Mouse (Mus musculus) neural tube, embryonic 11.5 days (tissue): ENCODE results near the gene 4930523C07Rik. TPM values are rescaled to one million over a fixed set of nuclear protein-coding genes. Genes with fewer than 3 reads are reported as not detected.

Source experiments
- ATAC-seq: fragments of 200-750 bp; cut with Nextera tagmentation; 2 replicates; pipeline ENCODE4 v1.8.0; 2017; ENCODE audit warnings: moderate number of reproducible peaks, mild to moderate bottlenecking, moderate TSS enrichment, moderate library complexity; ENCODE audit not compliant: insufficient read depth, low FRiP score, low TSS enrichment
- DNase-seq: peaks from one replicate; pipeline ENCODE4 v3.0.0-alpha.2; 2015; ENCODE audit warnings: low spot score
- H3K27ac ChIP-seq: fragments of 300-500 bp; sonication (generic); 2 replicates; pipeline ENCODE4 v1.5.1; 2014; ENCODE audit warnings: low read depth, mild to moderate bottlenecking, low read length
- H3K27me3 ChIP-seq: fragments of 300-500 bp; sonication (generic); 2 replicates; pipeline ENCODE4 v1.6.1; 2014; ENCODE audit warnings: mild to moderate bottlenecking, low read length, mixed read lengths; ENCODE audit not compliant: control insufficient read depth, insufficient read depth
- H3K36me3 ChIP-seq: fragments of 300-500 bp; sonication (generic); 2 replicates; pipeline ENCODE4 v1.6.1; 2014; ENCODE audit warnings: mild to moderate bottlenecking, low read length, moderate library complexity, mixed read lengths; ENCODE audit not compliant: control insufficient read depth, insufficient read depth
- H3K4me1 ChIP-seq: fragments of 300-500 bp; sonication (generic); 2 replicates; pipeline ENCODE4 v1.6.1; 2014; ENCODE audit warnings: low read length, mixed read lengths; ENCODE audit not compliant: control insufficient read depth, insufficient read depth
- H3K4me2 ChIP-seq: fragments of 300-500 bp; sonication (generic); 2 replicates; pipeline ENCODE4 v1.6.1; 2014; ENCODE audit warnings: low read depth, mild to moderate bottlenecking, moderate library complexity
- H3K4me3 ChIP-seq: fragments of 300-500 bp; sonication (generic); 2 replicates; pipeline ENCODE4 v1.5.1; 2014; ENCODE audit warnings: low read depth, low read length
- H3K9ac ChIP-seq: fragments of 300-500 bp; sonication (generic); 2 replicates; pipeline ENCODE4 v1.6.1; 2014; ENCODE audit warnings: mild to moderate bottlenecking, low read length
- H3K9me3 ChIP-seq: fragments of 300-500 bp; sonication (generic); 2 replicates; pipeline ENCODE4 v1.6.1; 2016; ENCODE audit warnings: low read length; ENCODE audit not compliant: control insufficient read depth
- WGBS: fragments of 180-500 bp; shearing (Covaris S2); extraction: QIAGEN DNeasy Blood & Tissue Kit; methylation state at CpG from one replicate; pipeline ENCODE4 v1.1.7; 2014; 5-methylcytosine and 5-hydroxymethylcytosine counted together
- polyA plus RNA-seq: library from polyadenylated mRNA; unstranded; fragments of >200 nt; fragmentation: Nextera tagmentation; extraction: Ambion mirVana; gene quantifications from 2 replicates; pipeline ENCODE4 v1.2.1, GENCODE M21; 2014

The 4930523C07Rik gene
- polyA plus RNA-seq, 1 experiment from 2014 or later = 2.2 TPM

DNA sequence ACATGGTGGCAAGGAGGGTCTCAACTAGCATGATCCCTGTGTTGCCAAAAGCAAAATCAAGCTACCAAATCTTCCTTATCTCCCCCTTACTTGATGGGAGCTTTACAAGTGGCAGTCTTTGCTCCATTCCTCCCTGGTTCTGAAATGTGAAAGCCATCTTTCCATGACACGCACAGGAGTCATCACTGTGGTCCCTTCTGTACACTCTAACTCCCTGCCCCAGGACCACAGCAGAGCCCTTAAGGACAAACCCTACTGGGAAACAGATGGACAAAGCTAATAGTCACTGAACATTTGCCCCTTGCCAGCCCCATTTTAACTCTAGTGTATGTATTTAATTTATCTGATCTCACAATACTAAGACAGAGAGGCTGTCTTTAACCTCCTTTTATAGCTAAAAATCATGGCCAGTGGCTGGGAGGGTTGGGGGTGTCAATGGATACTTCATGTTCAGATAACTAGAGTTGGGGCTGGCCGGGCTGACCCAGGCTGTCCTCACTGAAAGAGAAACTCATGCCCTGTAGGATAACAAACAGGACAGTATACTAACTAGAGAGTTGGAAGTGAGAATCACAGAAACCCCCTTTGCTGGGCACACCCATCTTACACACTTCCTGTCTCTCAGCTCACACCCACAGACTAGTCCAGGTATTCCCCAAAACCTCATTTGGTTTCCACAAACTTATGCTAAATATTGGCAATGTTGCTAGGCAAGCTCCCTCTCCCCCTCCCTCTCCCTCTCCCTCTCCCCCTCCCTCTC lies 8.6 kb downstream of the 4930523C07Rik start:
- Histone ChIP-seq H3K27ac (no peak overlapping the region), H3K9me3 (no peaks in the 10 kb centered on the region), H3K36me3 (no peaks in the 10 kb centered on the region), H3K27me3 (no peaks in the 10 kb centered on the region), H3K4me3 (no peak overlapping the region), H3K4me2 (no peak overlapping the region), H3K9ac (no peak overlapping the region), H3K4me1 (no peaks in the 10 kb centered on the region)
- 90% methylated on average over 2 of the region's 2 CpGs for WGBS
- DNase-seq (no peak), ATAC-seq (no peak)

DNA sequence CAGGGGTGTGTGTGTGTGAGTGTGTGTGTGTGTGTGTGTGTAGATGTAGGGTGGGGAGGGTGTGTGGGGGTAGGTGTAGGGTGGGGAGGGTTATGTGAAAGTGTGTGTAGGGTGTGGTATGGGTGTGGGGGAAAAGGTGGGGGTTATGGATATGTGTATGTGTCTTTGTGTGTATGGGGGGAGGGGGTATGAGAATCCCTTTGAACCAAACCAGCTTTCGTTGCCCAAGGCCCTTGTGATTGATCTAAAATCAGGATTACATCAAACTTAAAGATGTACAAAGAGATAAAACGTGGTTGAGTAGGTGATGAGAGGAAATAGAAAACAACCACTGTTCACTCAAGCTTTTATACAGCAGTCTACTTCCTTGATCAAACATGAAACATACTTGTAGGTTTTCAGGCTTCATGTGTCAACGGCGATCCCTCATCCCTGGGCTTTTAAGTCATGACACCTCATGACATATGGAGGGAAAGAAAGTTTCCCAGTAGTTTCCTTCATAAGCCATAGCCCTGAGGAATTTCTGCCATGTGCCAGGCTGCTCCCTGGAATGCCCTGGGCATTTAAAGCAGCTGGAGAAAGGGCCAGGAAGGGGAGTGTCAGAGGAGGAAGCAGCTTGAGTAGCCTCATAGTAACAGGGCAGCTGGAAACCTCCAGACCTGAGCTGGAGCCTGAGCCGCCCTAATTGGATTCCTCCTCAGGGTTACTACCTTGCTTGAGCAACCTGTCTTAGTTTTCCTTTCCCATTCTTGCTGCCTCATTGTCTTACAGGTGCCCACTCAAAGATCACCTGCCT lies 9.5 kb downstream of the 4930523C07Rik start:
- no peak for ATAC-seq
- no peaks in the 10 kb centered on the region for H3K9me3 ChIP-seq
- H3K36me3 ChIP-seq = no peaks in the 10 kb centered on the region
- 88% methylated on average over 5 of the region's 5 CpGs for WGBS
- H3K4me3 ChIP-seq = no peak overlapping the region
- H3K27ac ChIP-seq = no peak overlapping the region
- H3K4me2 ChIP-seq = no peak overlapping the region
- H3K4me1 ChIP-seq = no peaks in the 10 kb centered on the region
- H3K27me3 ChIP-seq = no peaks in the 10 kb centered on the region
- H3K9ac ChIP-seq = no peak overlapping the region
- DNase-seq = no peak

DNA sequence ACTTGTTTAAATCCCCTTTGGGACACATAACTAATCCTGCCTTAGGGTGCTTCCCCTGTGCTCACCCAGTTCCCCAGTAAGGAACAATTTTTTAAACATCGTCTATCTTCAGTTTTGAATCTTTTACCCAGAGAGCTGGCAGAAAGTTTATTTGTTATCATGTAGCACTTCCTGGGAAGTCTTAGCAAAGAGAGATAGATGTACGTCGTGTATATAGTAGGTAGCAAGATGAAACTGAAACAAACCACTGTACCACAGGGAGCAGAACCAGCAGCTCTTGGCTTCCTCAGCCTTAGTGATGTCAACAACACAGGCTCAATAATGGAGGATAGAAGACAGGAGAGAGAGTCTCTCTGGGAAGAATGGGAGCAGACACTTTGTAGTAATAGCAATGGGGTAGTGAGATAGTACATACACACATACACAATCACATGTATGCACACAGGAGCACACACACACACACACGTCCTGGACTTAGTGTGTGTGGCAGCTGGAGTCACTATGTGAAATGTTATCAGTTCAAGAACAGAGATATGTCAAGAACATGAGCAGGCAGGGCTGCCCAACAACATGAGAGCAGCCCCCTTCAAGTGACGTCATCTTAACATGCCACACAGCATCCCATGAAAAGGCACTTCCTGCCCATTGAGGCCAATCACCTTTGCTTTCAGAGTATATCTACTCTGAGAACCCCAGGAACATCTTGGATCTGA lies 10.3 kb downstream of the 4930523C07Rik start:
- no peak overlapping the region for H3K27ac ChIP-seq
- DNase-seq (no peak), ATAC-seq (no peak)
- no peak overlapping the region for H3K4me2 ChIP-seq
- no peaks in the 10 kb centered on the region for H3K27me3 ChIP-seq
- WGBS = 84% methylated on average over 5 of the region's 5 CpGs
- H3K4me3 ChIP-seq = no peak overlapping the region
- no peak overlapping the region for H3K9ac ChIP-seq
- H3K9me3 ChIP-seq = no peaks in the 10 kb centered on the region
- no peaks in the 10 kb centered on the region for H3K36me3 ChIP-seq
- no peaks in the 10 kb centered on the region for H3K4me1 ChIP-seq

DNA sequence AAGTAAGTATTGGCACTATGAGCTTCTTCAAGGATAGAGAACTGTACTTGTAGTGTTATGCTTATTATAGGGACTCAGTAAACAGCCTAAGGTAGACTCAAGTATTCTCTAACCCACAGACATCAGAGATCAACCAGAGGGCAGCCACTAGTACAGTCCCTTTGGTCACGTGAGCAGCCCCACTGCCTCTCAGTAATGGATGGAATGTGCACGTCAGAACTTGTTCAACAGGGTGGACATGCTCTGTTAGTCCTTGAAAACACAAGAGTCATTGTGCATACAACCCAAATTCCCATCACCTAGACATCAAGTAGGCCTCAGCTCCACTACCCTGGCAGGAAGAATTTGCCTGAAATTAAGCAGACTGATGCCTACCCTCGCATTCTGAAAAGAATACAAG lies 13.5 kb downstream of the 4930523C07Rik start:
- no peaks in the 10 kb centered on the region for H3K36me3 ChIP-seq
- no peak overlapping the region for H3K4me3 ChIP-seq
- H3K27ac ChIP-seq = no peak overlapping the region
- no peaks in the 10 kb centered on the region for H3K27me3 ChIP-seq
- no peak overlapping the region for H3K9ac ChIP-seq
- no peak for DNase-seq
- WGBS = 70% methylated on average over 3 of the region's 3 CpGs
- no peak for ATAC-seq
- no peaks in the 10 kb centered on the region for H3K9me3 ChIP-seq
- H3K4me2 ChIP-seq = no peak overlapping the region
- no peaks in the 10 kb centered on the region for H3K4me1 ChIP-seq

DNA sequence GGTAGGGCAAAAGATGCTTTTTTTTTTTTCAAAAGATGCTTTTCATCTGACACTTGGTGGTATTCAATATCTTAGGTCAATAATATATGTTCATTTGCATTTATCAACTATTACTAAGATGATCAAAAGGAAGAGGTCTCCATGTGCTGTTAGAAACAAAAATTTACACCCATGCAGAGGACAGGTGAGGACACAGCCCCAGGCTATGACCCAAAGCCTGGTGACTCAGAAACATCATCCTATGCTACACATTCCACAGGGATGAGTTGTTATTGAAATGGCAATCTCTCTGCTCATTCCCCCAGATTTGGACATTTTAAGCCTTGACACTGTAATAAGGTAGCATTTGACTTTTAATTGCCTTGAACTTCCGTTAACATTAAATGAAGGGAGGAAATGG lies 15.7 kb downstream of the 4930523C07Rik start:
- no peaks in the 10 kb centered on the region for H3K4me1 ChIP-seq
- 81% methylated on average over 1 of the region's 1 CpGs for whole genome bisulfite sequencing
- H3K9ac ChIP-seq = no peak overlapping the region
- H3K27ac ChIP-seq = no peak overlapping the region
- H3K27me3 ChIP-seq = no peaks in the 10 kb centered on the region
- no peak overlapping the region for H3K4me2 ChIP-seq
- H3K36me3 ChIP-seq = no peaks in the 10 kb centered on the region
- ATAC-seq = no peak
- no peak overlapping the region for H3K4me3 ChIP-seq
- no peak for DNase-seq
- H3K9me3 ChIP-seq = no peaks in the 10 kb centered on the region

DNA sequence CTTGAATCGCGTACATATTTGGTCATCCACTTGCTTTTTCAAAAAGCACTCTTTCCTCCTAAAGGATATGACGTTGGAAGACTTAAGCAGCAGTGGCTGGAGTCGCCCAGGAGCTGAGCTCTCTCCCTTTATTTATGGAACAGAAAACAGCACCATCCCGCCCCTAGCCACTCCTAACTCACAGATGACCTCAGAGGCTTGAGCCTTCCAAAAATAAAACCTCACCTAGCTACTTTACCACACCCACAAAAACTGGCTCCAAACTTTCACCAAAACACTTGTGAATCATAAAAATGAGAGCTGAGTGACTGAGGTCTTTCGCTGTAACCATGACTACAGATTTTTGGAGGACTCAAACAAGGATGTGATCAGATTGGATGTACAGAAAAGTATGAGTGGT lies 16.4 kb downstream of the 4930523C07Rik start:
- Histone ChIP-seq H3K4me2 (no peak overlapping the region), H3K4me3 (no peak overlapping the region), H3K27ac (no peak overlapping the region), H3K27me3 (no peaks in the 10 kb centered on the region), H3K4me1 (no peaks in the 10 kb centered on the region), H3K9ac (no peak overlapping the region), H3K9me3 (no peaks in the 10 kb centered on the region), H3K36me3 (no peaks in the 10 kb centered on the region)
- 74% methylated on average over 6 of the region's 6 CpGs for whole genome bisulfite sequencing
- DNase-seq (no peak), ATAC-seq (no peak)

DNA sequence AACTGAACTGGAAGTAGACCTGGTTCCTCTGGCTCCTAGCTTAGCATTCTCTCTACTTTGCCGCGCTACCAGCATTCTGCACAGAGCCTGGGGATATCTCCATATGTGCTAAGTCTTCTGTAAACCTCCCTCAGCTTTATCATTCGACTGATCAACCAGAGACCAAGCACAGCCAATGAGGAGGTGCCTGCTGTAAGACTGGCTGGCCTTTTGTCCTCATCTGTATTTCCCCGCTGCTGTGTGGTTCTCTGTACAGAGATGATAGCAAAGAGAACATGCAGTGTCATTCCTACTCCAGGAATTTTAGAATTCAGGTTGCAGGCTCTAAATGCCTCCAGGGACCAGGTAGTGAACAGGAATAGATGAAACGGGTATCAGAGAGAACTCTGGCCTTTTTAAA lies 17.1 kb downstream of the 4930523C07Rik start:
- ATAC-seq (no peak), DNase-seq (no peak)
- no peaks in the 10 kb centered on the region for H3K27me3 ChIP-seq
- no peaks in the 10 kb centered on the region for H3K4me1 ChIP-seq
- H3K4me2 ChIP-seq = no peak overlapping the region
- H3K27ac ChIP-seq = no peak overlapping the region
- no peaks in the 10 kb centered on the region for H3K36me3 ChIP-seq
- H3K9ac ChIP-seq = no peak overlapping the region
- no peak overlapping the region for H3K4me3 ChIP-seq
- WGBS = 88% methylated on average over 5 of the region's 5 CpGs
- no peaks in the 10 kb centered on the region for H3K9me3 ChIP-seq

DNA sequence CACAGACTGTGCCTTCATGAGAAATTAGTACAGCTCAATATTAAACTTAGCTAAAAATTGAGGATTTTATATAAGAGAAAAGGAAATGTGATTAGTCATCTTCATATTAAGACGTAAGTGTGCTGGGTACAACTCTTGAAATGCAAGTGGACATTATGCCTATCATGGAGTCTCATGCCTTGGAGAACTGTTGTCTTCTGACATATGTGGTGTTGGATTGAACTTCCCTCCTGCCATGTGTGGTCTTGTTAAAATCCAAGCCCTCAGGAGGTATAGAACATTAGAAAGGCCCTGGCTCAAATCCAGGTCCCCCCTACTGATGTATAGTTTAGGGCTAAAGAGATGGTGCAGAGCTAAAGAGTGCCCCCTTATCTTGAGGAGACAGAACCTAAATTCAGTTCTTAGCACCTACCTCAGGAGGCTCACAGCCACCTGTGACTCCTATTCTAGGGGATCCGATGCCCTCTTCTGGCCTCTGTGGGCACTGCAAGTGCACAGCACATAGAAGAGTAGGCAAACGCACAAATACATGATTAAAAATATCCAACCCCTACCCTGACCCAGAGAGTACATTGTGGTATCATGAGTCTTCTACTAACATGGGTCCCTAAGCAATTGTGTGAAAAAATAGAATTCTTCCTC lies 17.7 kb downstream of the 4930523C07Rik start:
- no peak overlapping the region for H3K27ac ChIP-seq
- H3K9me3 ChIP-seq = no peaks in the 10 kb centered on the region
- H3K9ac ChIP-seq = no peak overlapping the region
- no peak overlapping the region for H3K4me3 ChIP-seq
- DNase-seq (no peak), ATAC-seq (no peak)
- WGBS = 54% methylated on average over 3 of the region's 3 CpGs
- H3K4me2 ChIP-seq = no peak overlapping the region
- H3K27me3 ChIP-seq = no peaks in the 10 kb centered on the region
- no peaks in the 10 kb centered on the region for H3K4me1 ChIP-seq
- no peaks in the 10 kb centered on the region for H3K36me3 ChIP-seq
